Mouse (Mus musculus) kidney, embryonic 14.5 days (tissue): ENCODE measurements around the gene Bckdhb. TPM values are rescaled to one million over a fixed set of nuclear protein-coding genes. Genes with fewer than 3 reads are reported as not detected.
"Not testable (repeated sequence)": the region's sequence is repeated elsewhere in the genome, so short reads cannot be mapped to it uniquely, and the experiment has no call there.

ENCODE experiments used
- ATAC-seq: fragments of 200-750 bp; cut with Nextera tagmentation; 2 replicates; pipeline ENCODE4 v1.8.0; 2017; ENCODE audit warnings: moderate number of reproducible peaks, mild to moderate bottlenecking, moderate TSS enrichment, moderate library complexity; ENCODE audit not compliant: low FRiP score, low TSS enrichment
- H3K27ac ChIP-seq: fragments of 300-500 bp; sonication (generic); 2 replicates; pipeline ENCODE4 v1.5.1; 2014; ENCODE audit warnings: low read depth, mild to moderate bottlenecking, low read length, moderate library complexity, mixed read lengths
- H3K27me3 ChIP-seq: fragments of 300-500 bp; sonication (generic); 2 replicates; pipeline ENCODE4 v1.6.1; 2014; ENCODE audit warnings: mild to moderate bottlenecking, low read length; ENCODE audit not compliant: control insufficient read depth, insufficient read depth
- H3K36me3 ChIP-seq: fragments of 300-500 bp; sonication (generic); 2 replicates; pipeline ENCODE4 v1.6.1; 2014; ENCODE audit warnings: low read length, mixed read lengths; ENCODE audit not compliant: control insufficient read depth, insufficient read depth
- H3K4me1 ChIP-seq: fragments of 300-500 bp; sonication (generic); 2 replicates; pipeline ENCODE4 v1.6.1; 2014; ENCODE audit warnings: low read length, mixed read lengths; ENCODE audit not compliant: control insufficient read depth, insufficient read depth
- H3K4me2 ChIP-seq: fragments of 300-500 bp; sonication (generic); replicated peaks from 2 replicates; pipeline ENCODE4 v1.6.1; 2014; ENCODE audit warnings: low read depth, mild to moderate bottlenecking, low read length
- H3K4me3 ChIP-seq: fragments of 300-500 bp; sonication (generic); 2 replicates; pipeline ENCODE4 v1.5.1; 2014; ENCODE audit warnings: mild to moderate bottlenecking, low read length
- H3K9ac ChIP-seq: fragments of 300-500 bp; sonication (generic); 2 replicates; pipeline ENCODE4 v1.6.1; 2014; ENCODE audit warnings: low read depth, mild to moderate bottlenecking, low read length, moderate library complexity
- H3K9me3 ChIP-seq: fragments of 300-500 bp; sonication (generic); 2 replicates; pipeline ENCODE4 v1.6.1; 2016; ENCODE audit warnings: low read length; ENCODE audit not compliant: control insufficient read depth
- WGBS: fragments of 180-500 bp; shearing (Covaris S2); extraction: QIAGEN DNeasy Blood & Tissue Kit; methylation state at CpG from one replicate; pipeline ENCODE4 v1.1.7; 2014; 5-methylcytosine and 5-hydroxymethylcytosine counted together
- polyA plus RNA-seq: library from polyadenylated mRNA; unstranded; fragments of >200 nt; fragmentation: Nextera tagmentation; extraction: Ambion mirVana; gene quantifications from 2 replicates; pipeline ENCODE4 v1.2.1, GENCODE M21; 2014

Gene Bckdhb
- polyA plus RNA-seq, 1 experiment from 2014 or later: 55.9 TPM

DNA sequence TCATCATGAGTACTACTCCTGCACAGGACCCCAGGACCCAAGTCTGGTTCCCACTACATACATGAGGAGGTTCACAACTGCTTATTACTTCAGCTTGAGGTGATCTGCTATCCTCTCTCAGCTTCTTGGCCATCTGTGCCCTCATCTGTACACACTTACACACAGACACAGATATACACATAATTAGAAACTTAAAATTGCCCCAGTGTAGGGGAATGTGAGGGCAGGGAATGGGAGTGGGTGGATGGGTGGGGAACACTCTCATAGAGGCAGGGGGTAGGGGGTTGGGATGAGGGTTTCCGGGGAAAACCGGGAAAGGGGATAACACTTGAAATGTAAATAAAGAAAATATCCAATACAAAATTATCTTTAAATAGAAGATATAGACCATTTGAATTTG, 15.1 kb upstream of the Bckdhb start:
- Histone ChIP-seq H3K36me3 (no peaks in the 10 kb centered on the region), H3K4me1 (no peaks in the 10 kb centered on the region), H3K9me3 (no peaks in the 10 kb centered on the region), H3K27me3 (no peaks in the 10 kb centered on the region), H3K4me3 (no peak overlapping the region), H3K27ac (no peak overlapping the region), H3K9ac (no peak overlapping the region), H3K4me2 (no peak overlapping the region)
- ATAC-seq: no peak
- 87% methylated on average over 2 of the region's 2 CpGs for WGBS

- H3K4me3 ChIP-seq: no peak overlapping the region
- ATAC-seq: no peak
- WGBS: 79% methylated on average over 2 of the region's 2 CpGs
- H3K36me3 ChIP-seq: no peaks in the 10 kb centered on the region
- no peaks in the 10 kb centered on the region for H3K9me3 ChIP-seq
- no peaks in the 10 kb centered on the region for H3K27me3 ChIP-seq
- no peak overlapping the region for H3K4me2 ChIP-seq
- H3K9ac ChIP-seq: no peak overlapping the region
- H3K27ac ChIP-seq: no peak overlapping the region
- no peaks in the 10 kb centered on the region for H3K4me1 ChIP-seq
Measured at GRCm38 (mm10) chr9:83910926-83911325, 14.0 kb upstream of the Bckdhb start.

DNA sequence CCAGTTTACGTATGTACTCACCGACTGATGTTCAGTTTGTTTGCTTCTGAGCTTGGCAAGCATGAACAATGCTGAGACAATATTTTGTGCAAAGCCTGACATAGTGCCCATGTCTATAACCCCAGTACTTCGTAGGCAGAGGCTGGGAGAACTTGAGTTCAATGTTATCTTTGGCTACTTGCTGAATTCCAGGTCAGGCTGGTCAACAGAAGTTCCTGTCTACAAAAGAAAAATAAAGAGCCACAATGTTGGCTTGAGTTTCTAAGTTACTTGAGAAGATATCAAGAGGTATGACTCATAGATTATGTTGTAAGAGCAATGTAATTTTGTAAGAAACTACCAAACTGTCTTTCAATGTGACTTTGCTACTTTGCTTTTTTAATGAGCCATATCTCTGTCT, 2.9 kb upstream of the Bckdhb start:
- WGBS: 73% methylated on average over 3 of the region's 3 CpGs
- Histone ChIP-seq H3K4me3 (no peak overlapping the region), H3K36me3 (no peaks in the 10 kb centered on the region), H3K27ac (no peak overlapping the region), H3K27me3 (no peaks in the 10 kb centered on the region), H3K4me1 (no peaks in the 10 kb centered on the region), H3K9me3 (no peaks in the 10 kb centered on the region), H3K4me2 (no peak overlapping the region), H3K9ac (no peak overlapping the region)
- ATAC-seq: no peak

DNA sequence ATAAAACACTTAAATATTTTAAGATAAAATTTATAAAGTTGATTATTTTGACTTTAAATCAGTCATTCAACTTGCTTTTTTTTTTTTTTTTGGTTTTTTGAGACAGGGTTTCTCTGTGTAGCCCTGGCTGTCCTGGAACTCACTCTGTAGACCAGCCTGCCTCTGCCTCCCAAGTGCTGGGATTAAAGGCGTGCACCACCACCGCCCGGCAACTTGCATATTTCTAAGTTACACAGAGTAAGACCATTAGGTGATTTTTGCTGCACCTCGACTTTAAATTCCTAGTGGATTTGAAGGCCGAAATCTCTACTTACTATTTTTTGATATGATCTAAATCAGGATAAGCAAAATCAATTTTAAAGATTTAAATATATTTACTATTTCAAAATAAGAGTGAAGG, 589 bp upstream of the Bckdhb start:
- WGBS: 90% methylated on average over 5 of the region's 5 CpGs
- no peaks in the 10 kb centered on the region for H3K4me1 ChIP-seq
- no peaks in the 10 kb centered on the region for H3K9me3 ChIP-seq
- H3K27me3 ChIP-seq: no peaks in the 10 kb centered on the region
- ATAC-seq: no peak
- H3K4me2 ChIP-seq: peak overlapping the region; percentile 43
- no peak overlapping the region for H3K27ac ChIP-seq
- no peaks in the 10 kb centered on the region for H3K36me3 ChIP-seq
- peak overlapping the region; percentile 71; the same call in 1 of the 2 replicates for H3K9ac ChIP-seq
- H3K4me3 ChIP-seq: peak overlapping the region; percentile 68

DNA sequence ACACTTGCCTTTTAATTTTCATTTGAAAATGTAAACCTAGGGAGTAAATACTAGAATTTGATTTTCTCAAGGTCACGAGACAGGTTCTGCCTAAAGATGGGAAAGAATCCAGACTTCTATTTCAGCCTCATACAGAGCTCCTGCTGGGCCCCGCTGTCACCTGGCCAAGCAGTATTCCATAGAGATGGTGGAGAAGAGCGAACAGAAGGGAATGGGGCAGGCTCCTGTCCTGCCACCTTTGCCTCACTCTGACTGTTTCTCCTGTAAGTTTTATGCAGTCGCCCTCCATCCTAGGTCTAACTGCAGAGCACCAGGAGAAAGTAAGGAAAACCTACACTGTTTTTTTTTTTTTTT, 720 bp downstream of the Bckdhb start:
- Histone ChIP-seq H3K27ac (no peak overlapping the region), H3K9me3 (no peaks in the 10 kb centered on the region), H3K27me3 (no peaks in the 10 kb centered on the region), H3K4me2 (peak overlapping the region; percentile 43), H3K4me3 (peak overlapping the region; percentile 68), H3K36me3 (no peaks in the 10 kb centered on the region), H3K4me1 (no peaks in the 10 kb centered on the region), H3K9ac (peak overlapping the region; percentile 71; the same call in 1 of the 2 replicates)
- WGBS: 63% methylated on average over 4 of the region's 4 CpGs
- ATAC-seq: no peak

GRCm38 (mm10) chr9:83926302-83926701, 1.4 kb downstream of the Bckdhb start:
- H3K4me3 ChIP-seq: no peak overlapping the region
- 83% methylated on average over 5 of the region's 5 CpGs for WGBS
- no peak overlapping the region for H3K4me2 ChIP-seq
- H3K27ac ChIP-seq: no peak overlapping the region
- H3K9ac ChIP-seq: no peak overlapping the region
- no peaks in the 10 kb centered on the region for H3K36me3 ChIP-seq
- H3K27me3 ChIP-seq: no peaks in the 10 kb centered on the region
- ATAC-seq: no peak
- H3K9me3 ChIP-seq: no peaks in the 10 kb centered on the region
- H3K4me1 ChIP-seq: no peaks in the 10 kb centered on the region

GRCm38 (mm10) chr9:83939501-83939900, 14.6 kb downstream of the Bckdhb start:
- H3K4me3 ChIP-seq, ATAC-seq, H3K9ac ChIP-seq, H3K9me3 ChIP-seq, H3K4me1 ChIP-seq, H3K27ac ChIP-seq, H3K27me3 ChIP-seq, H3K36me3 ChIP-seq, H3K4me2 ChIP-seq: not testable (repeated sequence)

DNA sequence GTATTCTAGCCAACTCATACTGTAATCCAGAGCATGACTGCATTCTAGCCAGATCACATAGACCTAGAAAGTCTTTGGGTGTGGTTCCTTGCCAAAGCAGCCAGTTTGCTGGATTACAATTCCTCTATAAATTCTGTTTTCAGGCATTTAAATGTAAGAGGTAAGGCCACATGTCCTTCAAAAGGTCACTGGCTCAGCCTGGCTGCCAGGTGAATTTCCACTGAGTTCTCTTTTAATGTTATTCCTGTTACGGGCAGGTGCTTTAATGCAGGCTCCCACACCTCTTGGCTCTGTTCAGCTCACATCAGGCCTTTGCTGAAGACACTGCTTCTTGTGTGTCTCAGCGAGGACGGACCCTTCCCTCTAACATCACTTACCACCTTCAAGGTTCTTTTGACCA, 15.1 kb downstream of the Bckdhb start:
- H3K36me3 ChIP-seq: no peaks in the 10 kb centered on the region
- peaks cover 8% of the 10 kb centered on the region; the same call in 1 of the 2 replicates for H3K9me3 ChIP-seq
- no peak overlapping the region for H3K4me3 ChIP-seq
- 94% methylated on average over 3 of the region's 3 CpGs for WGBS
- H3K4me1 ChIP-seq: no peaks in the 10 kb centered on the region
- no peak overlapping the region for H3K9ac ChIP-seq
- no peak overlapping the region for H3K27ac ChIP-seq
- no peak overlapping the region for H3K4me2 ChIP-seq
- no peaks in the 10 kb centered on the region for H3K27me3 ChIP-seq
- no peak for ATAC-seq

DNA sequence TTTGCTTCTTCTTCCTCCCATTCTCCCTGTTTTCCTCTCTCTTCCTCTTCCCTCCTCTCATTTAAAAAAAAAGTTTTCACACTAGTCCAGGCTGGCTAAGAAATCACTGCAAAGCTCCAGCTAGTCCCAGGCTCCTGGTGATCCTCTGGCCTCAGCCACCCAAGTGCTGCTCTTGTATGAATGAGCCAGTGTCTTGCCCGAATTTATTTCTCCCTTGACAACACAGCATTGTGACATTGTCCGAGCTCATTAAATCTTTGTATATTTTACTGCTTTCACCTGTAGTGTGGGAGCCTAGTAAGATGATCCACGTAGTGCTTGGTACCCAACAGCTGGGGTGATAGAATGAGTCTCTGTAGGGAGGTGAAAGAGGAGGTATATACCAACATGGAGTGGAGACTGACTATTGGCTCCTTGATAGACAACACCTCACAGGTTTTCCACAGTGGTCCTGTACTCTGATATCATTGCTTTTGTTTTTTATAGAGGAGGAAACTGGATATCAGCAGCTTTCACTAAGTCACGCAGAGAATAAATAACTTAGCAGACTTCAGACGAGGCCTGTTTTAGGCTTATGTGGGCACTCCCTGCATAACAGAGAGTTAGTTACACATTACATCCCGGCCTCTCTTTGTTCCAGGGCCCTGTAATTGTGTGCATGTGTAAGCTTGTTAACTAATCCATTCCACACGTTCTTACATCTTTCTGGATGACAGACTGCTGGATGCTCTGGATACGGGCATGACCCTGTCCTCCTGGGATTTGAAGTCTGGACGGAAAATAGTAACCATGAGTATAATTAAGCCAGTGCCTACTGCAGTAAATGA, 15.8 kb downstream of the Bckdhb start:
- WGBS: 58% methylated on average over 9 of the region's 9 CpGs
- ATAC-seq: peak; percentile 49; the same call in 1 of the 2 replicates
- peaks cover 8% of the 10 kb centered on the region; the same call in 1 of the 2 replicates for H3K9me3 ChIP-seq

More for the DNA sequence above, 15.8 kb downstream of the Bckdhb start:
- H3K4me2 ChIP-seq: no peak overlapping the region
- no peaks in the 10 kb centered on the region for H3K27me3 ChIP-seq
- no peak overlapping the region for H3K27ac ChIP-seq
- no peaks in the 10 kb centered on the region for H3K4me1 ChIP-seq
- H3K9ac ChIP-seq: no peak overlapping the region
- H3K36me3 ChIP-seq: no peaks in the 10 kb centered on the region
- H3K4me3 ChIP-seq: no peak overlapping the region
